Mouse (Mus musculus) liver, postnatal 0 days (tissue): Measurements from ENCODE around the gene Ror1.

Experiments used
- CTCF ChIP-seq: sonication (generic); IDR thresholded peaks from 2 replicates; pipeline ENCODE4 v1.5.1; 2016; ENCODE audit warnings: antibody characterized with exemption, low read depth
- EP300 ChIP-seq: IDR thresholded peaks from 2 replicates; pipeline ENCODE4 v1.6.1; 2016; ENCODE audit warnings: antibody characterized with exemption, low read depth, mild to moderate bottlenecking

DNA sequence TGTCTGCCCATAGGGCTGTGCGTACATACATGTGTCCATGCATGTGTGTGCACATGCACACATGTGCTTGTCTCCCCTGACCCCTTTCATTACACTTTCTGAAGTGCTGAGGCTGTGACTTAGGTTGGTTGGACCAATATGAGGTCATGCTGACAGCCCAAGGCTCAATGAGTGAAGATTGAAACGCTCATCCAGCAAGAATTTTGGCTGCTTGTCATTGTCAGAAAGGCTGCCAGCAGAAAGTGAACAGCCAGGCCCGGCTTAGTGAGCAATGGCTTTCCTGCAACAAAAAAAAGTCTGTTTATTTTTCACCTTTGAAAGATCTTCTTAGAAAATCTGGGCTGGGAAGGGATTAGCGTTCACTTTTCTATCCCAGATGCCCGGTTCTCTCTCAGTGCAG is 86.1 kb downstream of the Ror1 start:
- TF ChIP-seq CTCF (no peak), EP300 (no peak)
